ENCODE assay signal across 8 mouse cellular contexts in genomic region chr1:40266431-40267260, GRCm38 (mm10). TPM values are rescaled to one million over a fixed set of nuclear protein-coding genes. Genes with fewer than 3 reads are reported as not detected.
DNase-seq lines count a peak whose midpoint lies in the region; ATAC-seq and TF ChIP-seq lines count a peak whose summit lies in the region.

No protein-coding gene starts in this region.

- CTCF ChIA-PET in Patski (lab: Charles Lee) = interaction anchor here (1.2 to 1.4 kb wide), 2 partner anchors 150 to 151 kb away, joined by 3 read pairs; no protein-coding TSS in a partner anchor

- H3K4me1 ChIP-seq in forebrain, postnatal 0 days (ENCODE audit: insufficient read depth) = peaks cover 9% of the 10 kb centered on the region; the same call in 1 of the 2 replicates
- H3K4me1 ChIP-seq in lung, embryonic 14.5 days (ENCODE audit: insufficient read depth) = peaks cover 15% of the 10 kb centered on the region; the same call in 1 of the 2 replicates

- intact Hi-C loops in heart, postnatal 36 days (cut with DNase I) = loop anchor here (2.0 kb wide), 2 partner anchors 42 to 150 kb away; partner anchors contain the start of gene Il1r1

- H3K4me2 ChIP-seq in forebrain, postnatal 0 days (ENCODE audit: low read depth) = peak overlapping the region; percentile 85
- H3K4me2 ChIP-seq in lung, embryonic 14.5 days = peak overlapping the region; percentile 75

- peak; percentile 19 for ATAC-seq in Patski
- peak; percentile 79 for ATAC-seq in forebrain, postnatal 0 days
- peak; percentile 92 for ATAC-seq in lung, embryonic 14.5 days (ENCODE audit: insufficient read depth)

- POLR2A ChIA-PET in Patski (lab: Charles Lee) = interaction anchor here (0.5 to 0.7 kb wide), 2 partner anchors 22 to 104 kb away, joined by 3 read pairs; no protein-coding TSS in a partner anchor

- 3% methylated on average over 36 of the region's 36 CpGs for WGBS in forebrain, postnatal 0 days
- under 1% methylated on average over 36 of the region's 36 CpGs for WGBS in lung, embryonic 14.5 days

- H3K27me3 ChIP-seq in Patski = no peaks in the 10 kb centered on the region
- H3K27me3 ChIP-seq in forebrain, postnatal 0 days (ENCODE audit: insufficient read depth, low read length) = no peaks in the 10 kb centered on the region
- no peaks in the 10 kb centered on the region for H3K27me3 ChIP-seq in lung, embryonic 14.5 days (ENCODE audit: insufficient read depth, low read length)

- no peaks in the 10 kb centered on the region for H3K9me3 ChIP-seq in forebrain, postnatal 0 days (ENCODE audit: low read length)
- no peaks in the 10 kb centered on the region for H3K9me3 ChIP-seq in lung, embryonic 14.5 days (ENCODE audit: low read depth, low read length)

- no peak overlapping the region for H3K27ac ChIP-seq in forebrain, postnatal 0 days (ENCODE audit: low read depth, low read length)
- peak overlapping the region; percentile 26; the same call in 1 of the 2 replicates for H3K27ac ChIP-seq in lung, embryonic 14.5 days (ENCODE audit: low read depth)

- no peak for DNase-seq in Patski (ENCODE audit: low read depth, low spot score)
- DNase-seq in cerebellum, adult 8-10 months = peak; percentile 59
- DNase-seq in forebrain, postnatal 0 days = peak; percentile 63
- DNase-seq in heart, postnatal 36 days = peak; percentile 90 to 91
- DNase-seq in layer of hippocampus, adult 8-10 months (ENCODE audit: low spot score in 2 of 2) = peak; percentile 29 to 47
- DNase-seq in lung, embryonic 14.5 days = peak; percentile 94
- DNase-seq in retina, adult 2 months (ENCODE audit: low read depth, low spot score) = peak; percentile 8
- DNase-seq in urinary bladder, postnatal 10 days (ENCODE audit: low spot score) = peak; percentile 71

- in situ Hi-C loops in Patski (cut with MboI; ENCODE audit: low pct_unique_long_range_greater_than_20kb) = loop anchor here (25.0 kb wide), 1 partner anchor 504 kb away; no protein-coding TSS in a partner anchor

- no peaks in the 10 kb centered on the region for H3K36me3 ChIP-seq in forebrain, postnatal 0 days (ENCODE audit: insufficient read depth)
- no peaks in the 10 kb centered on the region for H3K36me3 ChIP-seq in lung, embryonic 14.5 days (ENCODE audit: insufficient read depth)

- TF ChIP-seq CTCF in Patski (IDR thresholded peaks at IDR 0.05) = no peak
- no peak for TF ChIP-seq CTCF in forebrain, postnatal 0 days (IDR thresholded peaks at IDR 0.05; ENCODE audit: low read depth)
- no peak; the same call in 1 of the 2 replicates for TF ChIP-seq CTCF in lung, embryonic 14.5 days (IDR thresholded peaks at IDR 0.05; ENCODE audit: low read depth)

- H3K4me3 ChIP-seq in forebrain, postnatal 0 days (ENCODE audit: low read depth, low read length) = peak overlapping the region; percentile 39
- H3K4me3 ChIP-seq in lung, embryonic 14.5 days (ENCODE audit: low read depth, low read length) = peak overlapping the region; percentile 52

- H3K9ac ChIP-seq in forebrain, postnatal 0 days = peak overlapping the region; percentile 58
- H3K9ac ChIP-seq in lung, embryonic 14.5 days = peak overlapping the region; percentile 71

RNA-seq across cellular contexts. Expression of gene Il1r1, which starts 41.8 kb away (rescaled TPM):
- 32.6 TPM for polyA plus RNA-seq in Patski (2021)
- 0.38 and 0.90 TPM in 2 replicates for total RNA-seq in forebrain, postnatal 0 days (2014; rRNA removed)
- 0.35 and 0.84 TPM in 2 replicates for polyA plus RNA-seq in forebrain, postnatal 0 days (2015; fragmentation: Nextera tagmentation; extraction: Ambion mirVana)
- total RNA-seq in heart, postnatal 36 days (2021) = 1 to 10 TPM; 5.3 to 6.4 TPM
- total RNA-seq in layer of hippocampus, adult 8-10 months (2022) = 1 to 10 TPM; 5.8 to 9.7 (median 8.1) TPM
- polyA plus RNA-seq in lung, embryonic 14.5 days (2014; fragmentation: Nextera tagmentation; extraction: Ambion mirVana) = 8.3 and 9.5 TPM in 2 replicates

RNA-seq across cellular contexts. Expression of gene Il1rl2, which starts 57.8 kb away (rescaled TPM):
- polyA plus RNA-seq in Patski (2021) = not detected
- total RNA-seq in forebrain, postnatal 0 days (2014; rRNA removed) = 0.77 and 1.8 TPM in 2 replicates
- polyA plus RNA-seq in forebrain, postnatal 0 days (2015; fragmentation: Nextera tagmentation; extraction: Ambion mirVana) = 0.50 and 0.76 TPM in 2 replicates
- 1 to 10 TPM; 1.8 to 2.4 TPM for total RNA-seq in heart, postnatal 36 days (2021)
- 1 to 10 TPM in 2 of 4 experiments, under 1 TPM in 2; 0.31 to 2.0 (median 1.2) TPM for total RNA-seq in layer of hippocampus, adult 8-10 months (2022)
- polyA plus RNA-seq in lung, embryonic 14.5 days (2014; fragmentation: Nextera tagmentation; extraction: Ambion mirVana) = 7.7 and 7.9 TPM in 2 replicates

Comparison
In these comparisons a context has a peak if more than half of its experiments do, and no peak if none do; other contexts are left out.
1. ATAC-seq: peak in every context shown above with its lines; median percentile 92 in lung, embryonic 14.5 days; 79 in forebrain, postnatal 0 days; 19 in Patski.